In genomic region chr12:54288041-54288502, GRCm38 (mm10) we compare ENCODE assay signal across 12 mouse cellular contexts.
DNase-seq lines count a peak whose midpoint lies in the region; ATAC-seq and TF ChIP-seq lines count a peak whose summit lies in the region.
"Had no signal": no experiment of that assay in that cellular context is flagged by ENCODE, and none has a peak within 500 bp of the region (broad histone marks: within the 10 kb centered on the region; RNA-seq: fewer than 3 reads in every experiment).

No protein-coding gene starts in this region.

- TF ChIP-seq POLR2A in brain, embryonic 14.5 days (IDR thresholded peaks at IDR 0.05; ENCODE audit: borderline replicate concordance, extremely low read depth, insufficient read depth, insufficient read length, poor library complexity, severe bottlenecking): no peak

- H3K4me2 ChIP-seq in hindbrain, embryonic 13.5 days: no peak overlapping the region
- H3K4me2 ChIP-seq in midbrain, embryonic 15.5 days: no peak overlapping the region
- no peak overlapping the region for H3K4me2 ChIP-seq in kidney, embryonic 16.5 days (replicated peaks; ENCODE audit: low read depth, low read length)

- no peaks in the 10 kb centered on the region for H3K9me3 ChIP-seq in hindbrain, embryonic 13.5 days
- no peaks in the 10 kb centered on the region for H3K9me3 ChIP-seq in midbrain, embryonic 15.5 days
- no peaks in the 10 kb centered on the region for H3K9me3 ChIP-seq in kidney, embryonic 16.5 days (ENCODE audit: low read length)

- H3K27ac ChIP-seq in hindbrain, embryonic 13.5 days: peak overlapping the region; percentile 73
- H3K27ac ChIP-seq in midbrain, embryonic 15.5 days: peak overlapping the region; percentile 53
- no peak overlapping the region for H3K27ac ChIP-seq in kidney, embryonic 16.5 days (ENCODE audit: low read length)

- peaks cover 35% of the 10 kb centered on the region for H3K4me1 ChIP-seq in hindbrain, embryonic 13.5 days (replicated peaks)
- peaks cover 23% of the 10 kb centered on the region for H3K4me1 ChIP-seq in midbrain, embryonic 15.5 days
- 0 out of 2 replicates have a peak, but pooled peaks cover 2% of the 10 kb centered on the region for H3K4me1 ChIP-seq in kidney, embryonic 16.5 days (ENCODE audit: insufficient read depth, low read length)

- no peak for TF ChIP-seq CTCF in brain, embryonic 14.5 days (IDR thresholded peaks at IDR 0.05; ENCODE audit: borderline replicate concordance, extremely low read depth, insufficient read depth, insufficient read length)

- ATAC-seq in hindbrain, embryonic 13.5 days (ENCODE audit: low FRiP score): peak; percentile 58; the same call in 1 of the 2 replicates
- peak; percentile 62 for ATAC-seq in midbrain, embryonic 15.5 days (replicated peaks)
- ATAC-seq in kidney, embryonic 16.5 days (ENCODE audit: low FRiP score, low TSS enrichment): no peak

- peak; percentile 82 for DNase-seq in brain, embryonic 14.5 days (ENCODE audit: low read depth)
- peak; percentile 18 for DNase-seq in embryo, embryonic 9.5 days (ENCODE audit: extremely low spot score)
- DNase-seq in kidney, adult 11 months: no peak
- no peak for DNase-seq in left cerebral cortex, adult 11 months (ENCODE audit: low spot score)
- DNase-seq: cerebellum, adult 8-10 months; kidney, postnatal 25 days; left cerebral cortex, postnatal 4 days; lung, adult 2 months; thymus, postnatal 36 days had no signal

- H3K27me3 ChIP-seq in hindbrain, embryonic 13.5 days: no peaks in the 10 kb centered on the region
- no peaks in the 10 kb centered on the region for H3K27me3 ChIP-seq in midbrain, embryonic 15.5 days (replicated peaks)
- no peaks in the 10 kb centered on the region for H3K27me3 ChIP-seq in kidney, embryonic 16.5 days (ENCODE audit: insufficient read depth, low read length)

- H3K36me3 ChIP-seq in hindbrain, embryonic 13.5 days: no peaks in the 10 kb centered on the region
- no peaks in the 10 kb centered on the region for H3K36me3 ChIP-seq in midbrain, embryonic 15.5 days (replicated peaks)
- no peaks in the 10 kb centered on the region for H3K36me3 ChIP-seq in kidney, embryonic 16.5 days (ENCODE audit: insufficient read depth, low read length)

- no peak overlapping the region for H3K4me3 ChIP-seq in hindbrain, embryonic 13.5 days
- no peak overlapping the region for H3K4me3 ChIP-seq in midbrain, embryonic 15.5 days
- no peak overlapping the region for H3K4me3 ChIP-seq in kidney, embryonic 16.5 days (ENCODE audit: low read length)

- no peak overlapping the region for H3K9ac ChIP-seq in hindbrain, embryonic 13.5 days
- no peak overlapping the region for H3K9ac ChIP-seq in midbrain, embryonic 15.5 days
- H3K9ac ChIP-seq in kidney, embryonic 16.5 days (replicated peaks; ENCODE audit: low read length): no peak overlapping the region

- 19% methylated on average over 6 of the region's 6 CpGs for WGBS in hindbrain, embryonic 13.5 days
- WGBS in midbrain, embryonic 15.5 days: 12% methylated on average over 6 of the region's 6 CpGs
- 68% methylated on average over 6 of the region's 6 CpGs for WGBS in kidney, embryonic 16.5 days

Comparison
In these comparisons a context has a peak if more than half of its experiments do, and no peak if none do; other contexts are left out.
1. DNase-seq: peak in brain, embryonic 14.5 days (single experiment) and embryo, embryonic 9.5 days (single experiment); none in kidney, adult 11 months (single experiment) and left cerebral cortex, adult 11 months (single experiment).